Mouse (Mus musculus) adrenal gland (tissue): ENCODE measurements at regions not wholly inside any gene's neighbourhood (a gene's known extent, or its start where the extent isn't known, plus 50 kb on each side); places are given as distances from the start of the nearest gene placed in this dataset.

Experiments
- intact Hi-C: fragments of 180-260 bp; cut with DNase I; formaldehyde crosslinking; loops from one replicate; pipeline ENCODE4 v1.15.1; 2025

DNA sequence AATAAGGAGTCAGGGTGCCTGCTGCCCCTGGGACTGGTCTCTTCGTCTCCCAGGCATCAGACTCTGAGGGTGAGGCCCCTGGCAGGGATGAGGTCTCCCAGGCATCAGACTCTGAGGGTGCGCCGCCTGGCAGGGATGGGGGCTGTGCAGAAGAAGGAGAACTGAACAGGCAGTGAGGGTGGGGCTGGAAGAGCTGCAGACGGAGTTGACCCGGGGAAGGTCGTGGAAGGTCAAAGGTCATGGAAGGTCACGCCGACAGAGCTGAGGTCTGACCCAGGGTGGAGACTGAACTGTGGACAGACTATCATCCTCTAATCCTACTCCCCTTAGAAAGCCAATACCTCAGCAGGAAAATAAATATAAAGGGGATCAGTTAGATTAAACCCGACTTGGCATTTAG lies 50.6 kb upstream of the Grik3 start:
- intact Hi-C loops, result no loop called here

GRCm38 (mm10) chr4:125437161-125437822 lies 53.2 kb upstream of the Grik3 start:
- intact Hi-C loops, result no loop called here

DNA sequence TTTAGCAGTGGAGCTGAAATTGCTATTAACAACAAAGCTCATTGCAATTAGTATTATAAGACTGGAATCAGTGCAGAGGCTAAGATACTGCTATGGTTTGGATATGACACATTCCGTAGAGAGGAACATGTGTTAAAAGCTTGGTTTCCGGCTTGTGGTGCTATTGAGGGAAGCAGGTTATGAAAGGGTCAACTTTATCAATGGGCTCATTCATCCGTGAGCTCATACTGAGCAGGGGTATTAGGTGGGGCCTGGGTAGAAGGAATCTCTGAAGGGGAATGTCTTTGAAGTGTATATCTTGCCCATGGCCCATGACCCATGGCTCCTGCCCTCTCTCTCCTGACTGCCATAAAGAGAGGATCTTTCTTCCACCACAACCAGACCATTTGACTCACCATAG lies 57.0 kb upstream of the Grik3 start:
- intact Hi-C loops, result no loop called here

- intact Hi-C loops, result no loop called here
These were observed 58.9 kb upstream of the Grik3 start for GRCm38 (mm10) chr4:125431648-125432047.

DNA sequence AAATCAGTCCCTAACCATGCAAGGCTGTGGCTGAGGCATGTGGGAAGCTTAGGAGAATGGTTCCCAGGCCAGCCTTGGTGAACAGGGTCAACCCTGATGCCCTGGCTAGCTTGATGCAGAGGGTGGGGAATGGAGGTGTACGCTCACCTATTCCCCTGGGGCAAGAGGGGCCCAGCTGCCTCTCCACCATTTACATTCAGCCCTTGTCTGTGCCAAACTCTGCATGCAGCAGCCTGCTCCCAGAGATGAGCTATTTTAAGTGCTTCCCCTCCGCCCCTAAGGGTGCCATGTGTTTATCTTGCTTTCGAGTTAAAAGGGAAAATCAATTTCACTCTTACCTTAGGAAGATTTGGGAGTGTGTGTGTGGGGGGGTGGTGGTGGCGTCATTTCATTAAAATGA lies 59.7 kb upstream of the Grik3 start:
- intact Hi-C loops, result no loop called here

- intact Hi-C loops, result no loop called here
These were observed 61.8 kb upstream of the Grik3 start for GRCm38 (mm10) chr4:125428736-125429135.

DNA sequence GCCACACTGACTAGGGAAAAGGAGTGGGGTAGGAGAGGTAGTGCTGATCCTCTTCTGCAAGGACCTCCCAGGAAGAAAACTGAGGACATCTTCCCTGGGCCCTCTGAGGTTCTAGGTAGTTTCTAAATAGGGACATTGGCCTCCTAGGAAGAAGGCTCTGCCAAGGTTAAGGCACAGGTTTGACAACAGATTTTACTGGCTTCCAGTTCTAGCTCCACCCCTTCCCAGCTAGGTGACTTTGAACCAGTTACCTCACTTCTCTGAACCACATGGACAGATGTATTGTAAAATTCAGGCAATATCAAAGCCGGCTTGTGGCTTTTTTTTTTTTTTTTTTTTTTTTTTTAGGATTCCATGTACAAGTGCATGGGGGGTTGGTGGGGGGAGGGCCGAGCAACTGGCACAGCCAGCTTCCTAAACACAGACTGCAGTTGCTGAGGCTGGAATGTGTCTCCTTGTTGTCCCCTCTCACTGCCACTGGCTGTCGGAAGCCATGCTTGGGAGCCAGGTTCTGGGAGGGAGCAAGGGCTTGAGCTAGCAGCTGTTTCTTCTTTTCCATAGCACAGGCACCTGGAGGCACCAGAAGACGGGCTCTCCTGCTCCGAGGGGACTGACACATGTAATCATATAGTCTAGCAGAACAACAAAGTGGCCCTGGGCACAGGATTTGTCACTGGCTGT lies 69.8 kb upstream of the Grik3 start:
- intact Hi-C loops, result no loop called here

- intact Hi-C loops, result no loop called here
These were observed 70.8 kb upstream of the Grik3 start for GRCm38 (mm10) chr4:125419491-125420255.

DNA sequence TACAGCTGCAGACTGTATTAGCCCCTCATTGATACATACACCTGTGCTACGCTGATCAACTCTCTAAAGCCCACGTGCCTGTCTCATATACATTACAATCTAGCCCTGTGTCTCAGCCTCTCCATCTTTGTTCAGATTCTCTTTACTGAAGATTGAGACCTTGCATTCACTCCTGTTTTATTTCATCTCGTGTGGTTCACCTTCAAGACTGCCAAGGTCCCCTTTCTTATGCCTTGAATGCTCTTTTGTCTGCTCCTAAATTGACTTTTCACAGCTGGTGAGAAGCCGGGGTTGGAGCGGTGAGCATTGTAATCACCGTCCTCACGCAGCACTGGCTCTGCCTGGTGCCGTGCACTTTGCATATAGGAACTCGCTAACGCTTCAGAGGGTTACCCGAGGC lies 75.2 kb upstream of the Grik3 start:
- intact Hi-C loops, result no loop called here

- intact Hi-C loops, result no loop called here
These were observed 76.4 kb upstream of the Grik3 start for GRCm38 (mm10) chr4:125413833-125414719.

- intact Hi-C loops, result no loop called here
These were observed 79.6 kb upstream of the Grik3 start for GRCm38 (mm10) chr4:125410736-125411441.

DNA sequence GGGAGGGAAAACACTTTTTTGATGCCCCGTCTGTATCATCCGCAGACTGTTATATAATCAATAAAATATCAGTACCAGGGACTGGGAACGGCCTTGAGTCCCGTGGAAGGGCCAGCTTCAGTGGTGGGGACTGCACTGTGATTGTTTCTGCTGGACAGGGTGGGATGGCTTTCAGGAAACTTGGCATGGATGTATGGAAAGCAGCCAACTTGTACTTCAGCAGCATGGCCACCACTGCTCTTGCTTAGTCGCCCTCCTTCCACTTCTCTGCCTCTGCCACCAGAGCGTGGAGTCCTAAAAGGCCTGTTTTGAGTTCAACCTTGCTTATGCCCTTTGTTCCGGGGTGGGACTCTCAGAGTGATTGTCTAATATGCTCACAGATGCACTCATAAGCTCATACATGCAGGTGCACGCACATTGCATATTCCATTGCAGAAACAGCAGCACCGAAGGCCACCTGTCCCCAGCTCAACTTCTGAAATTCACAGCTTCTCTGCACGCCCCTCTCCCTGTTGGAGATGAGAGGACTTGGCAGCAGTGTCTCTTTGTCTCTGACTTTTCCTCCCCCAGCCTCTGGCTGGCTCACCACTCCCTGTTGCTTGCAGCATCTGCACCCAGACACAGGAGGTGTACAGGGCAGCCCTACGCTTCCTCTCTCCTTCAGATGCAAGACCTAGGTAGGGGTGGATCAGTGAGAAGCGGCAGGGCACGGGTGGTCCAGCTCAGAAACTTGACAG lies 91.0 kb upstream of the Grik3 start:
- intact Hi-C loops, result no loop called here

GRCm38 (mm10) chr4:125397007-125397461 lies 93.5 kb upstream of the Grik3 start:
- intact Hi-C loops, result no loop called here

DNA sequence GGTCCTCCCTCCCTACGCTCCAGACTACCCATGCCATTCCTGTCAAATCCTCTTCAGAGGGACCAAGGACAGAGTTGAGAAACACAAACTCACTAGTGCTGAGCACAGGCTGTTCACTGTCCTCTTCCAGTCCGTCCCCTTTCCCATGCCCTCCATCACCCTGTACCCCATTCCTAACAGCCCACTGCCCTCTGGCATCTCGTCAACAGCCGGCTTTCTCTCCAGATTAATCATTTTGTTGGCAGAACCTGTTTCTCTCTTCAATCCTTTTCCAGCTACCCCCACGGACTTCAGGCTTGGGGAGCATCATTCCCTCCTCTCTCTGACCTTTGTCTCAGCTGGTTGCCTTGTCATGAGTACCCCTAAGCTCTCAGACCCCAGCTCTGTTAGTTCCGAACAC lies 99.2 kb upstream of the Grik3 start:
- intact Hi-C loops, result no loop called here

- intact Hi-C loops, result no loop called here
These were observed 104.7 kb upstream of the Grik3 start for GRCm38 (mm10) chr4:125385811-125386210.

DNA sequence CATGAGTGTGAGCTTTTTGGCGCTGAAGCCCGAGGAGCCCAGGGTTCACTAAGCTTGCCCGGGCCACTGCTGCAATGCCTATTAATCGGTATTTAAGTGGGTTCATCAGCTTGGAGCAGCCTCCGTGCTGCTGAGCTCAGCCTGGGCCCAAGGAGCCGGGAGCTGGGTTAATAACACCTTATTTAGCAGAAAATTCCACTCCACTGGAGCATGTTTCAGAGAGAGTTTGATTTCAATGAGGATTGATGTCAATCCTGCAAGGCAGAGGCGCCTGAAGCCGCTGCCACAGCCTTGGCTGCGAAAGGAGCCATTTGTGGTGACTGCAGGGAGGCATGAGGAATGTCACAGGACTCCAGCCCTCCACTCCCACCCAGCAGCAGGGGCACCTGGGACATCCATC lies 126.5 kb upstream of the Grik3 start:
- intact Hi-C loops, result no loop called here

DNA sequence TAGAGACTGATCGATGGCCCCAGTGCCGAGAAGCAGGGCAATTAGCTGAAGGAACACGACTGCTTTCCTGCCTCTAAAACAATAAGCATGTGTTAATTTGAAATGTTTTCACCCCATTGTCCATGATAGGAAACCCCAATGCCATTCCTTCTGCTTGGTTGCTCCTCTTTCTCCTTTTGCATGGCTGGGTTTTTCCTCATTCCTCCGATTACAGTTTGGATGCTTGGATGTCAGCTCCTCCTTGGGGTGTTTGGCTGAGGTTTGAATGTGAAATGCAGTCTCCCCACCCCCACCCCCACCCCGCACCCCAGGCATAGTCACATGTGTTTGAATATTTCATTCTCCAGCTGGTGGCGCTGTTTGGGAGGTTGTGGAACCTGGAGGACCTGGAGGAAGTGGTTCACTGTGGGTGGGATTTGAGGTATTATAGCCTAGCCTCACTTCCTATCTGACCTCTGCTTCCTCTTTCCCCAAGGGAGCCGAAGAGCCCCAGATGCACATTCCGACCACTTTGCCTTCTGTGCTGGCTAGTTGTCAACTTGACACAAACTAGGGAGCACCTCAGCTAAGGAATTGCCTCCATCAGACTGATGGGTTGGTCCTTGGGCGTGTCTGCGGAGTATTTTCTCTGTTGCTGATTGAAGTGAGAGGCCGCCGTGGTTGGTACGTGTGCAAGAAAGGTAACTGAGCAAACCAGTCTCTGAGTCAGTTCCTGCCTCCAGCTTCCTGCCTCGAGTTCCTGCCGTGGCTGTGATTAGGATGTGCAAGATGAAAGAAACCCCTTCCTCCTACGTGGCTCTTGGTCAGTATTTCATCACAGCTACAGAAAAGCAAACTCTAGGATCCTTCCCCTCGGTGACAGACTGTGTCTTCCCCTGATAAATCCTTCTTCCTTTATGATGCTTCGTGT lies 128.6 kb upstream of the Grik3 start:
- intact Hi-C loops, result no loop called here

DNA sequence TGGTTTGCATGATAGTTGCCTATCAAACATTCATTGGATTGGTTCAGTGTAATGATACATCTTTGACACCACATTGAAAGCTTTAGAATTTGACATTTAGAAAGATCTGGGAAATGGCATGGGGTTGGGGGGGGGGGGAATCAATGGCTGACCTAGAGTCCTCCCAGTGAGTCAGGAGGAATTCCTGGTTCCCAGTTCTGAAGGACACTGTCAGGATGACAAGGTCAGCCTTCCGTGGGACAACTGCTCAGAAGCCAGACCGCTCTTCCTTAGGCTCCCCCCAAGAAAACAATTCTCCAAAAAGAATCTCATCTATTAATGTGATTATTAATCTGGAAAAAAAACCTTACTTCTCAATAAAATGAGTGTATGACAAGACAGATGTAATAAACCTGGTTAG lies 132.1 kb upstream of the Grik3 start:
- intact Hi-C loops, result no loop called here

DNA sequence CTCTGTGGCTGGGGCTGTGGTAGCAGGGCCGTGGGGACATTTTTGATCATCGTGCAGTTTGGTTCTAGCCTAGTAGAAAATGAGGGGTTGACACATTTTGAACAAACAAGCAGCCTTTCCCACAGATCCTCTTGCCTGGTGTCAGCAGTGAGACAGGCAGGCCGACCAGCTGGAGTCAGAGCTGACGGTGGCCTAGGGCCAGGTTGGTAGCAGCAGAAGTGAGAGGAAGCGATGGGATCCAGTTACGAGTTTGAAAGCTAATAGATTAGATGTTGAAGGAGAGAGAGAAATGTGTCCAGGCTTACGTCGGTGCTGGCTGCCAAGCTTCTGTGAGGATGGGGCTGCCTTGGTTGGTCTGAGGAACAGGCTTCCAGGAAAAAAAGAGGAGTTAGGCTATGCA lies 134.1 kb upstream of the Grik3 start:
- intact Hi-C loops, result no loop called here
